Mouse (Mus musculus) spleen, postnatal 10 days (tissue): ENCODE measurements around the gene Prr12.
"Not testable (repeated sequence)": the region's sequence is repeated elsewhere in the genome, so short reads cannot be mapped to it uniquely, and the experiment has no call there.

Experiments used
- DNase-seq, 2 experiments: peaks; one replicate each; pipeline ENCODE4 v3.0.0; 2021 to 2022; ENCODE audit warnings: low spot score in 2 of 2

The Prr12 gene

GRCm38 (mm10) chr7:45052862-45053116, at the start of gene Prr12:
TSS of gene Prr12 (minus strand) at chr7:45052881.
- DNase-seq, result no peak

GRCm38 (mm10) chr7:45102441-45102840, 49.8 kb upstream of the Prr12 start:
- no peak for DNase-seq

- no peak for DNase-seq
These were observed 47.4 kb upstream of the Prr12 start for GRCm38 (mm10) chr7:45100046-45100445.

- DNase-seq, result peak in 1 of 2 experiments; percentile 60
These were observed 46.0 kb upstream of the Prr12 start for GRCm38 (mm10) chr7:45098541-45099240.

- no peak for DNase-seq
These were observed 44.8 kb upstream of the Prr12 start for GRCm38 (mm10) chr7:45097479-45097878.

GRCm38 (mm10) chr7:45095965-45096364, 43.3 kb upstream of the Prr12 start:
- not testable (repeated sequence) for DNase-seq

DNA sequence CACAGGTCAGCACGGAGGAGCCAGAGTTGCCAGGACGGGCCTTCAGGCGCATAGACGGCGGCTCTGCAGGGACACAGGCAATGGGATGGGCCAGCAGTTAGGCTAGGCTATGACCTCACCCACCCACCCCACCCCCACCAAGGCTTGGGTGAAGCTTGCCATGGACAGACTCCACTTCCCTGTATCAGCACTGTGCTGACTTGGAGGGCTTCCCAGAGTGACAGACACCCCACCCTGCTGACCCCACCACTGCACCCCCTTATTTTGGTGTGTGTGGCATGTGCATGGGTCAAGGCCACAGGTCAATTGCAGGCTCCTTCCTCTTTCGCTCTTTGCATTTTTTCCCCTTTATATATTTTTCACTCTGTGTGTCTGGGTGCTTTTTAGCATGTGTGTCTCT, 42.7 kb upstream of the Prr12 start:
- DNase-seq, result no peak

- DNase-seq, result no peak
These were observed 41.4 kb upstream of the Prr12 start for GRCm38 (mm10) chr7:45094121-45094520.

- no peak for DNase-seq
These were observed 40.8 kb upstream of the Prr12 start for GRCm38 (mm10) chr7:45093516-45093905.

DNA sequence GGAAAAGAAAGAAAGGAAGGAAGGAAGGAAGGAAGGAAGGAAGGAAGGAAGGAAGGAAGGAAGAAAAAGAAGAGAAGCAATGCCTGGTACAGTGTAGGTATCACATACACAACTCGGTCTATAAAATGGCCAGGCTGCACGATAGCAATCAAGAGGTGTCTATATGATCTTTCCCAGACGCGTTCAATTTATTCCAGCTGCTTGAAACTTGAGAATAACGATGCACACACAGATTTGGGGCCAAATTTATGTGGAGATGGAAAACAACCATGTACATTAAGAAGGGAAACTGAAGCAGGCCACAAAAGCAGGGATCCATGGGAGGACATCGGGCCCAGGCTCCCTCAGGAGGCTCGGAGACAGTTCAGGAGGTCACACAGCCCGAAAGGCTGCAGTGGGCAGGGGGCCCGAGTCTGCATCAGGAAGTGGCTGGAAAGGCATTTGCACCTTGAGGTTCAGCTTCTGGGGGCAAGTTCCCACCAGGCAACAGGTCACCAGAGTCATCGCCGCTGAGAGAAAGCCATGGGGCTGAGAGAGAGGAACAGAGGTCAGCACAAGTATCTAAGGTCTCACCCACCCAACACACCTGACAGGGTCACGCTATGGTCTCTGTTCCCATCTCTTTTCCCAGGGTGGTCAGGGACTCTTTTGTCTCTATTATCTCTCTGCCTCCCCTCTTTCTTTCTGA, 40.3 kb upstream of the Prr12 start:
- no peak for DNase-seq

DNA sequence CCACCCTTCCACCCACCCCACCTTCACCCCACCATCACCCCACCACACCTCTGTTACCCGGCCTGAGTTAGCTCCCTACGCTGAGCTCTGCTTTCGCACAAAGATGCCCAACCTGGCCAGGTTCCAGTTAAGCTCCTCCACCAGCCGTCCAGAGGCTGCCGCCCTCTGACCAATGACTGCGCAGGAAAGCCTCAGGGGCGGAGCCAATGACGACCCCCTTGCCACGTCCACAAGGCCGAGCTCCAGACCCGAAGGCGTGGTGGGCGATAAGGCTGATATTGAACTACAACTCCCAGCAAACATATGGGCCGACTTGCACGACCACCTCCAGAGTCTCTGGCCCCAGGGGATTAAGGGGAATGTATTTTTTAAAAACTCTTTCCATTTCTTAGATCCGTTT, 39.4 kb upstream of the Prr12 start, which contains the start of gene Rcn3:
Gene Rcn3, minus strand, starts transcription at position 174 of the 400 bp plus-strand sequence.
- DNase-seq, result peak in 1 of 2 experiments; percentile 68

DNA sequence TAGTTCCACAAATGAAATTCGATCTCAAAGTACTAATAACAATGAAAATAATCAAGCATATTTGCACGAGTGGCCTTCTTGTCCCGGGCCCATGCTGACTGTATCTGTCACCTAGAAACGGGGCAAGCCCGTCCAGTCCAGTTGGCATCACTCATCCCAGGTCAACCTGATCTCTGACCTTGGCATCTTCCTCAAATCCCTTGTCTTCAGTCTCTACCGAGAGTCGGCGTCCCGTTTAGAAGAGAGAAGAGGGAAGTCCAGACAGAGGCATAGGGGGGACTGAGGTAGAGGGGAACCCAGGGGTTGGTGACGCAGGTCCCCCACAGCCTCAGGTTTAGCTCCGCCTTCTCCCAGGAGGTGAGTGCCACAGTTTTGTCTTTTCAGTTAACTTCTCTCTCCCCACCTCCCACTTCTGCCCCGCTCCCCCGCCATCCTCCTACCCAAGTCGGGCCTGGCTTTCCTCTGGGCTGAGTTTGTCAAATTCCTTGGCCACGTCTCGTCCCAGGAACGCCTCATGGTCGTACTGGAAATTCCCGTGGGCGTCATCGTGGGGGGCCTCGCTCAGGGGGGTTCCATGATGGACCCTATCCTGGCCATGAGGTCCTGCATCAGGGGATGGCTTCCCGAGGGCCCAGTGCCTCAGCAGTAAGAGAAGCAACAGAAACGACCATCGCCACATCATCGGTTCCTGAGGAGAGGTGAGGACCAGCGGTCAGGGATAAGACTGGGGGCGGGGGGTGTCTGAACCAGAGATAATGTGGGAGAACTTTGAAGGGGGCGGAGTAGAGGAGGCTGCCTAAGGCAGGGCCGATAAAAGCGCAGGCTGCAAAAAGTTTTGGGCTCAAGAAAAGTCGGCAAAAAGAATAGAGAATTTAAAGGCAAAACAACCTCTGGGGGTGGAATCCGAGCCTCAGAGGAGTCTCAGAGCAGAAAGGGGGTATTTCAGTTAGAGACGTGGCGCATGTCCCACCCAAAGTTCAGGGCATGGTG, 38.6 kb upstream of the Prr12 start:
- DNase-seq, result no peak

- DNase-seq, result peak in 1 of 2 experiments; percentile 71
These were observed 37.7 kb upstream of the Prr12 start for GRCm38 (mm10) chr7:45090251-45090977.

DNA sequence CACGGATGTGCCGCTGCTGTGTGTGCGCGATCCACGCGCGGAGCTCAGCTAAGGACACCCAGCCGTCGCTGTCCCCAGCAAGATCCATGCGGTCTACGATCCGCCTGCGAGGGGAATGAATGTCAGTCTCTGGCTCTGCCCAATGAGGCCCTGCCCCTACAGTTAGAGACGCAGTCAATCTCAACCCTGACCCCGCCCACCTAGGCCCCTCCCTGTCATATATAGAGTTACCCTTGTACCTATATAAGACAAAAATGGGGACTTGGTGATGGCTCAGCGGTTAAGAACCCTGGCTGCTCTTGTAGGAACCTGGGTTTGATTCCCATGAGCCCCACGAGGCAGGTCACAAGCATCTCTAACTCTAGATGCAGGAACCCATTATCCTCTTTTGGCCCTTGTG, 35.9 kb upstream of the Prr12 start:
- no peak for DNase-seq

DNA sequence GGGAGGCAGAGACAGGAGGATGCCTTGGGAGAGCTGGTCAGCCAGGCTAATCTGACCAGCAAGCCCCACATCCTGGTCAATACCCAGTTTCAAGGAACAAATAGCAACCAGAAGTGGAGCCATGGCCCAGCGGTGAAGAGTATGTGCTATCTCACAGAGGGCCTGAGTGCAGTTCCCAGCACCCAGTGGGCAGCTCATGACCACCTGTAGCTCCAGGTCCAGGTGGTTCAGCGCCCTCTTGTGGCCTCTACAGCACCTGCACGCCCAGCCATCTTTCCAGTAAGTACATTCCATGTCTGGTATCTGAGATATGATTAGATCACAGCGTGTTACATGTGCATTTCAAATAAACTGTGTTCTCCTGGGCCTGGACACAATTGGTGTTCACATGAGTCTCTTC, 33.4 kb upstream of the Prr12 start:
- DNase-seq, result no peak

DNA sequence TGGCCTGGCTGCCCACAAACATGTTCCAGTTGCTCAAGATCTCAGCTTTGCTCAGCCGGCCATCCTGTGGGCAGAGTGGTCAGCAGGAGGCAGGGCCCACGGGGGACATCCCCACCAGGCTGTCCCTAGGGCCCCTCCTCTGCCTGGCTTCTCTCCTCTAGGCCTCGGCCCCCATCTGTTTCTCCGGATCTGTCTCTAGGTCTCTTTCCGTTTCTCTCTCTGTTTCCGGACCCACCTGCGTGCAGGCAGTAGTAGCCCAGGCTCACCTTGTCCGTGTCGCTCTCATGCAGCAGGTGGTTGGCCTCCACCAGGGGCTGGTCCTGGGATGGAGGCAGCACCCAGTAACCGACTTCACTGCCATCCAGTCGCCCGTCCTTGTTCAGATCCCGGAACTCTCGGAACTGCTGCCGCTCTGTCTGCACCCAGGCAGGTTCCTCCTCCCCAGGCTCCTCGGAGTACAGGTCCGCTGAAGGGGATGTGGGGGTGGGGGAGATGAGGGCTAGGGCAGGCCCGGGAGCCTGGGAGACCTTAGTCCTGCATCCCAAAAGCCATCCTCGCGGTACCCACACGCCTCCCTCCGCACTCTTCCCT, 30.7 kb upstream of the Prr12 start:
- DNase-seq, result no peak

GRCm38 (mm10) chr7:45082401-45083299, 30.0 kb upstream of the Prr12 start:
- DNase-seq, result peak; percentile 39 to 68

DNA sequence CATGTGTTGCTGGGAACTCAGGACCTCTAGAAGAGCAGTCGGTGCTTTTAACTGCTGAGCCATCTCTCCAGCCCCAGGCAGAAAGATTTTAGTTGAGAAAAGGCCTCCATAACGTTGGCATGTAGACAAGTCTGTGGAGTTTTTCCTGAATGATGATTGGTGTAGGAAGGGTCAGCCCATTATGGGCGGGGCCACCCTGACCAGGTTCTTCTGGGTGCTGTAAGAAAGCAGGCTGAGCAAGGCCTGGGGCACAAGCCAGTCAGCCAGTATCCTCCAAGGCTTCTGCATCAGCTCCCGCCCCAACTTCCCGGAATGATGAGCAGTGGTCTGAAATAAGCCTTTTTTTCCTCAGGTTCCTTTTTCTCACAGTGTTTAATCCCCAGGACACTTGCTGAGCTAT, 28.3 kb upstream of the Prr12 start:
- no peak for DNase-seq

DNA sequence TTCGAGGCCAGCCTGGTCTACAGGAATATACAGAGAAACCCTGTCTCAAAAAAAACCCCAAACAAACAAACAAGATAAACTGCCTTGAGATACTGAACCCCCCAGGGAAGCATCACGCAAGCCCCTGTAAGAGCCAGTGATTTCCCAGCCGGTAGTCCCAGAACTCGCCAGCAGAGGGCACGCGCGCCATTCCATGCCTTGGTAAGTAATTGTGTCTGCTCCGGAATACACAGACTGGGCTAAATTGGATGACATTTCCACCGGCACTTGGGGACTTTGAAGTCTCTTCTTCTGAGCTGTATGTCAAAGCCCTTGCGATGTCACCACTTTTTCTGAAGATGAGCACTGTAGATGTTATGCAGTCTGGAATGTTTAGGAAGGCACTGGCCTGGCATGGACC, 27.2 kb upstream of the Prr12 start:
- DNase-seq, result peak; percentile 91

DNA sequence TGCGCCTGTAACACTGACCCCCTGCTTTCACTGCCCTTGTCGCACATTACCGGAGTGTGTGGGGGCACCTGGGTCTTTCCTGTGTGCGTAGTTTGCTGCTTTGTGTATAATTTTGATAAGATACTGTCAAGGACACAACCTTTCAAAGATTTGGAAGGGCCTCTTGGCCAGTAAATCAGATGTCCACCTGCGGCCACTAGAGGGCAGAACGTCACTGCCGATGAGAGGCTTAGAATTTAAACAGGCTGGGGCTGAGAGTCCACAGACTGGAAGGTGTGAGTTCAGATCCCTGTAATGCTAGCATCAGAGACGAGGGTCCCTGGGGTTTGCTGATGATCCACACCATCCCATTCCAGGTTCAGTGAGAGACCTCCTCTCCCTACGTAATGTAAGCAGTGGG, 25.8 kb upstream of the Prr12 start:
- peak; percentile 65 to 85 for DNase-seq
